ENCODE assay signal across 8 mouse cellular contexts in the genomic region with DNA sequence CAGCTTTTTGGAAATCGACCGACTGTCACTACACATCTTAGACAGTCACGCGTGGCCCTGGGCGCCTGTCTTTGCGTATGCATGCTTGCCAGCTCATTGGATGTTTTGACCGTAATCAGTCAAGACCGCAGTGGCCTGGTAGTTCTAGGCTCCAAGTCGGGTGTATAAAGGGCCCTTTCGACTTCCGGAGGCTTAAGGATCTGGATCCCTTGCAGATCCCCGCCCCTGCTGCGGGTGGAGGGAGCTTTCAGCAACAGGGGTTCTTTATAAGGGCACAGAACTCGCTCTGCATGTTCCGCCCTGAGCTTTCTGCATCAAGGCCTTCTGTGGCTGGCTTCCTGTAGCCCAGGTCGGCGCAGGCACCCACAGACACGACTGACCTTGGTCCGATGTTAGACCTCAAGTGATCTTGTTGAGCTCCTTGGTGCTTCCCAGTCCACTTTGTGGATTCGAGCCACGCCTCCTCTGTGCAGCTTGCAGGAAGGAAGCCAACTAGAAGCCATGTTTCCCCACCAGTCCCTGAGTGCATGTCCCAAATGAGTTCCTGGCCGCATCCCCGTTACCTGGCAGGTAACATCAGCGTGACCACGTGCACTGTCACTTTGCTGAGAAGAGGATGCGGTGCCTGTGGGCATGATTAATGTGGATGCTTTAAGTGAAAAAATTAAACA. TPM values are rescaled to one million over a fixed set of nuclear protein-coding genes. Genes with fewer than 3 reads are reported as not detected.
DNase-seq lines count a peak whose midpoint lies in the region; ATAC-seq and TF ChIP-seq lines count a peak whose summit lies in the region.

Gene Bzw2, minus strand, starts transcription at position 443 of the 671 bp plus-strand sequence.

- H3K9me3 ChIP-seq in G1E (replicated peaks): no peaks in the 10 kb centered on the region
- H3K9me3 ChIP-seq in forebrain, embryonic 15.5 days: no peaks in the 10 kb centered on the region
- no peaks in the 10 kb centered on the region for H3K9me3 ChIP-seq in neural tube, embryonic 14.5 days (ENCODE audit: control insufficient read depth, low read length)

- peak within 1 kb of the TSS; percentile 94 for H3K27ac ChIP-seq in forebrain, embryonic 15.5 days (replicated peaks)
- peak within 1 kb of the TSS; percentile 82 for H3K27ac ChIP-seq in neural tube, embryonic 14.5 days (ENCODE audit: low read depth, low read length)

- WGBS in forebrain, embryonic 15.5 days: 2% methylated on average over 26 of the region's 26 CpGs
- 3% methylated on average over 26 of the region's 26 CpGs for WGBS in neural tube, embryonic 14.5 days

- H3K4me2 ChIP-seq in forebrain, embryonic 15.5 days (replicated peaks): peak within 1 kb of the TSS; percentile 72
- H3K4me2 ChIP-seq in neural tube, embryonic 14.5 days (ENCODE audit: low read depth, low read length): peak within 1 kb of the TSS; percentile 51

- no peaks in the 10 kb centered on the region for H3K27me3 ChIP-seq in G1E (ENCODE audit: insufficient read depth, low read length)
- H3K27me3 ChIP-seq in forebrain, embryonic 15.5 days: no peaks in the 10 kb centered on the region
- H3K27me3 ChIP-seq in neural tube, embryonic 14.5 days (ENCODE audit: control insufficient read depth, insufficient read depth, low read length): no peaks in the 10 kb centered on the region; the same call in 1 of the 2 replicates

- no peak for TF ChIP-seq CTCF in G1E (IDR thresholded peaks at IDR 0.05; ENCODE audit: low read depth, low read length)

- intact Hi-C loops in heart, postnatal 14 days (cut with DNase I): loop anchor here (5.0 kb wide), 2 partner anchors 40 to 110 kb away; no protein-coding TSS in a partner anchor

- peak within 1 kb of the TSS; percentile 97 for H3K4me3 ChIP-seq in G1E (ENCODE audit: low read depth, low read length)
- peak within 1 kb of the TSS; percentile 98 for H3K4me3 ChIP-seq in forebrain, embryonic 15.5 days
- H3K4me3 ChIP-seq in neural tube, embryonic 14.5 days (ENCODE audit: low read depth, low read length): peak within 1 kb of the TSS; percentile 67

- H3K9ac ChIP-seq in forebrain, embryonic 15.5 days (replicated peaks): peak within 1 kb of the TSS; percentile 98
- H3K9ac ChIP-seq in neural tube, embryonic 14.5 days (replicated peaks; ENCODE audit: low read depth, low read length): peak within 1 kb of the TSS; percentile 86

- peaks cover 36% of the 10 kb centered on the region for H3K36me3 ChIP-seq in G1E (replicated peaks)
- no peaks in the 10 kb centered on the region for H3K36me3 ChIP-seq in forebrain, embryonic 15.5 days
- H3K36me3 ChIP-seq in neural tube, embryonic 14.5 days (ENCODE audit: control insufficient read depth, insufficient read depth, low read length): no peaks in the 10 kb centered on the region

- peak; percentile 75 for DNase-seq in G1E (ENCODE audit: low spot score)
- peak; percentile 67 for DNase-seq in cerebellum, adult 11-12 months
- peak; percentile 69 to 72 for DNase-seq in heart, postnatal 14 days
- DNase-seq in layer of hippocampus, adult 11-12 months (ENCODE audit: low spot score): peak; percentile 65
- DNase-seq in lung, adult 18-20 months: peak; percentile 81 to 82
- peak; percentile 59 for DNase-seq in testis, postnatal 14 days (ENCODE audit: low spot score)

- H3K4me1 ChIP-seq in G1E (ENCODE audit: insufficient read depth, low read depth, low read length): peaks cover 49% of the 10 kb centered on the region
- peaks cover 32% of the 10 kb centered on the region for H3K4me1 ChIP-seq in forebrain, embryonic 15.5 days
- peaks cover 18% of the 10 kb centered on the region for H3K4me1 ChIP-seq in neural tube, embryonic 14.5 days (ENCODE audit: control insufficient read depth, insufficient read depth, low read length)

- ATAC-seq in G1E (ENCODE audit: extremely low read depth, insufficient number of reproducible peaks, low FRiP score, poor library complexity, severe bottlenecking): peak; percentile 46
- ATAC-seq in forebrain, embryonic 15.5 days (replicated peaks): peak; percentile 2
- peak; percentile 7 for ATAC-seq in neural tube, embryonic 14.5 days (ENCODE audit: low read depth)

RNA-seq across cellular contexts. Expression of gene Bzw2, which starts in this region (rescaled TPM):
- total RNA-seq in G1E (2014; fragmentation: Nextera tagmentation): 134 and 138 TPM in 2 replicates
- 129 and 140 TPM in 2 replicates for total RNA-seq in G1E (2017)
- polyA plus RNA-seq in G1E (2012): 17.6 and 23.8 TPM in 2 replicates
- polyA plus RNA-seq in forebrain, embryonic 15.5 days (2015; fragmentation: Nextera tagmentation; extraction: Ambion mirVana): 515 and 540 TPM in 2 replicates
- total RNA-seq in heart, postnatal 14 days (2021): 100 to 1,000 TPM; 146 to 148 TPM
- 425 and 430 TPM in 2 replicates for polyA plus RNA-seq in neural tube, embryonic 14.5 days (2014; fragmentation: Nextera tagmentation; extraction: Ambion mirVana)

Comparison
In these comparisons a context has a peak if more than half of its experiments do, and no peak if none do; other contexts are left out.
1. Peak in every context shown above with its lines: DNase-seq, ATAC-seq, H3K4me3 ChIP-seq and H3K27ac ChIP-seq.
2. RNA of gene Bzw2 (polyA plus RNA-seq): 515 to 540 TPM in forebrain, embryonic 15.5 days and 425 to 430 TPM in neural tube, embryonic 14.5 days; 17.6 to 23.8 TPM in G1E; every median in the first group is over 10 times any median in the second.